Mouse (Mus musculus) embryo, embryonic 9.5 days (tissue): ENCODE measurements around the gene Enox1.
A peak's percentile ranks its signal among the peaks of the same experiment; 100 is the strongest.

ENCODE experiments used
- DNase-seq: peaks from one replicate; pipeline ENCODE4 v3.0.0-alpha.2; 2017; ENCODE audit errors: extremely low spot score

The Enox1 gene

DNA sequence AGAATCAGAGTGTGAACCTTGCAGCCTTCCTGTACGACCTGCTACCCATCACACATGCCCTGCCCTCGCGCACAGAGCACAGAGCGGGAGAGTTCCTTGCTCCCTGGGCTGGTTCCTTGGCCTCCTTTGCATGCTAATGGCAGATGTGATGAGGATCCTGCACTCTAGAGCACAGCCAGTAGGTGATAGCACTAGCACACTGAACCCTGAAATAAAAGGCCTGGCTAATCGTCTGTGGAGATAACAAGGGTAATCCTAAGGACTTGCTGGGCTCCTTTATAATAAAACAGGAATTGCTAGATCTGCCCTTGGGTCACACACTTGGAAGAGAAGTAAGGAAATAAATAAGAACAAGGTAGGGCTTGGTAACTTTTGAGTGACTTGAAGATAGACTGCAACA is 215.4 kb downstream of the Enox1 start:
- DNase-seq: no peak

DNA sequence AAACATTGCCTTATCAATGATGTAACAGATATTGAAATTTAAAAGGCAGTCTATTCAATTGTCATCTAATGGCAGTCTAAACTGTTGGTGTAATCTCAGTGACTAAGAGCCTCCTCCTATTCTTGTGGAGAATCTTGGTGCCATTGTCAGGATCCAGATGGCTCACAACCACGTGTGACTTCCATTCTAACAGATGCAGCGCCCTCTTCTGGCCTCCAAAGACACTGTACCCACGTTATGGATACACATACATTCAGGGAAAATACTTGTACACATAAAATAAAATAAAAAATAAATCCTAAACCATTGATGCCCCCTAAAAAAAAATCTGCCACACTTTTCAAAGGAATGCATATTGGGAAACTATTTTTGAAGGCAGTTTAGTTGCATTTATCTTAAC is 216.6 kb downstream of the Enox1 start:
- no peak for DNase-seq

DNA sequence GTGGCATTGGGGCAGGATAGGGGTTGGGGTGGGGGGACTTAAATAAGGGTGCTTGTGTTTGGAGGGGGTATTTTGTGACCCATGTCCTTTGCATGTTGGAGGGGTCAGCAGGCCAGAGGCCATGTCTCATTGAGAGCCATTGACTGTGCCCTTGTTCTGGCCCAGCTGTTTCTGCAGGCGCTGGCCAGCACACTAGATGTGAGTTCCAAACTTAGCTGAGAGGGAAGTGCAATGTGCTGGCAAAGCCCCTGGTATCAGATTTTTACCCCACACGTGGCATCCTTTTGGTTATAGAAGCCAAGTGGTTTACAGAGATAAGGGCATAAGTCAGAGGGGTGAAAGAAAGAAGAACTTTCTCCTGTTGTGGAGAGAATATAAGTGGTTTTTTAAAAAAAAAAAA is 218.5 kb downstream of the Enox1 start:
- no peak for DNase-seq

DNA sequence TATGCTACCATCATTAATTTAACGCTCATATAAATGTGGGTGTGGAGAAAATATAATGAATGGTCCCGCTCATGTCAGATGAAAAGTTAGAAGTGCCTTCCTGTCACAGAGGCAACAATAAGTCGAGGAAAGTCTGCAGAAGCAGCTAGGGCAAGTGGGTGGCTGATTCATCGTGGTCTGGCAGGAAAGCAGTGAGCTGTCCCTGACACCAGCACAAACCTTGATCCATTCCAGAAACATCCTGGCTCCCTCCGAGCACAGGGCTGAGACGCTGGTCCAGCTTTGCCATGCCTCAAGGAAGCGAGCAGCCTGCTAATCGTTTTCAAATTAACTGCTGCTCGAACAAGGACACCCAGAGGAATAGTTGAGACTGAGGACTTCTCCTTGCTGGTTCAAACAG is 219.1 kb downstream of the Enox1 start:
- DNase-seq: no peak

DNA sequence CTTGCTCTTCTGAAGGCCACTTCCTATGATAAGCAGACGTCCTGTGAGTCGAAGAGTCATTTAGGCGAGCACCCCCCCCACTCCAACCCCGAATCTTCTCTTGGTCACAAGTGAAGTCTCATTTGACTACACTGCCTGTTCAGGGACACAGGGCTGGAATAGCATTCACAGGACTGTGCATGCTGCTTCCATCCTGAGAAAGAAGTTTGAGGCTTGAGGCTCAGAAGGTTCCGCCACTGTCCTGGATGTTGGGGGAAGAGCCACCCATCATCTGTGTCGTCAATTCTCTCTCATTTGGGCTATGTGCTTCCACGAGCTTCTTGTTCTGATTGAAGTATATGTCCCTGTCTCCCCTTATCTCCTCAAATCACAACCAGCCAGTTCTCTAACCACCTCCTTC is 220.2 kb downstream of the Enox1 start:
- DNase-seq: no peak

DNA sequence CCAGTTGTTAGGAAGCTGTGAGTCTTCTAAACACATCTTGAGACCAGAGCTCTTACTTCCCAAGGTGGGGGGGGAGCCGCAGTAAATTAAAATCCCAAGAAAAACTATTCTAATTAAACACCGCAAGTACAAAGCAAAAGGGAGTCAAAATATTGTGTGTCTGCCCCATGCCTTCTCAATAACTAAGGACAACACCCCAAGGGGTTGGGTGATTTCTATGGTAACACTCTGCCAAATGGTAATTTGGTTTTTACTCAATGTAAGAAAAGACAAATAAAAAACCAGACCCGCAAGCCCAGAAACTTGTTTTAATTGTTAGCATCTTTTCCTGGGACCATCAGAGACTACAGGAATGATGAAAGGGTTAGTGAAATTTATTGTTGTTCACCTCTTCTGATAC is 220.9 kb downstream of the Enox1 start:
- no peak for DNase-seq

DNA sequence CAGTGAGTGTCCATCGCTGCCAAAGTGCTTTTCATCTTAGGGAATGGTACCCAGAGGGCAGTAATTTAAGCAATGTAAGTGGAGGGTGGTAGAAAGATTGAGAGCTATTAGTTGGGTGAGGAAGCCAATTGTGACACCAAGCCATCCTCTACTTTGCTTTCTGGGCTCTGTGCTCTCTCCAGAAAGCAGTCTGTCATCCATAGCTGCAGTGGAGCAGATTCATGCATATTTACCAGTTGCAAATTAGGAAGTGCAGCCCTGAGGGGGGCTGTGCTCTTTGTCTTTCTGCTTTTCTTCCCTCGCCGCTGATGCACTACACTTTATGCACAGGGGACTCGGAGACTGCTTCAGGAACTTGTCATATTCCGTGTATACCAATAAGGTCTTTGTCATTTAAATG is 221.3 kb downstream of the Enox1 start:
- no peak for DNase-seq

DNA sequence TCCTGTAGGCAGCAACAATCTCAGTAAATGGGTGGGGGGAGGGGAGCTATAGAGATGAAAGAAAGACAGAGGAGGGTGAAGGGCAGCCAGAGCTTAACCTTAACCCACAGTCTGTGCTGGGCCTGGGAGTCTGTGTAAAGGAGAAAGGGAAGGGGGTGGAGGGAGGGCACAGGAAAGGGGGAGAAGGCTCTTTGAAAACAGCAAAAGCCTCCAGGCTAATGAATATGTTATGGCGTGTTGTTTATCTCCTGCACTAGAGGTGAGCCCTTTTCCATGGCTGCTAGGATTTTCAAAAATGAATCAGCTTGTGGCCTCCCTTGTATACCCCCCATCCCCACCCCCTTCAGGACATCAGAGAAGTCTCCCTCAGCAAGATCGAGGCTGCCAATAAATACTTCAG is 225.0 kb downstream of the Enox1 start:
- DNase-seq: peak; percentile 42

DNA sequence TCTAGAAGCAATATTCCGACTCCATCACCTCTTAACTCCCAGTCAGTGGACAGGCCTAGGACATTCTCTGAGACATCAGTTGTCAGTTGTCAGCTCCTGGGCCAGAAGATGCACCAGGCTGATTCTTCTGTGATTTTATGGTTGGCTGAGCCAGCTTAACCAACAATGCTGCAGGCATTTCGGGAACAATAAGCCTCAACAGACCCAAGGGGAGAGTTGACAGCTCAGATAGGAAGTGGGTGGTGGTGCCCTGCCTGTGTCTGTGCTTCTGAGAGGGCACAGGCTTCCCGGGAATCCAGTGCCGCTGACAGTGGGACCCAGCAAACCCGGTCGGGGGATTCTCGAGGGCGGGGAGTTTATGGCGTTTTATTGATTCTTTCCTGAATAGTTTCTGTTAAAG is 229.1 kb downstream of the Enox1 start:
- DNase-seq: no peak

DNA sequence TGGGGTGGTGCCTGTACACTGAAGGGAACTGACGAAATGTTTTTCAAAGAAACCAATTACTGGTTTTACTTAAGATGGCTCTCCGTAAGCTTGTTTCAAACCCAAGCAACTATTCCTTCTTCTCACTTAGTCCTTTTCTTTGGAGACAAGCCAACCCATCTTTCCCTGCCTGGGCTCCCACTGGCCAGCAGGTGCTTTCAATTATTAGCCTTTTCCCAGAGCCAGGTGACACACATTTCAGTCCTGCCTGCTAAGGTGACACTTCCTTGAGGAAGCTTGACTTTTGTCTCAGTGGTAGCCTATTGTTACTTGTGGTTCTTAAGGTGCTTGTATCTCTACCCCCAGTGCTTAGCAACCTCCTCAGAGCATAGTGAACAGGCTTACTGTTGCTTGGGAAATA is 231.3 kb downstream of the Enox1 start:
- DNase-seq: no peak

DNA sequence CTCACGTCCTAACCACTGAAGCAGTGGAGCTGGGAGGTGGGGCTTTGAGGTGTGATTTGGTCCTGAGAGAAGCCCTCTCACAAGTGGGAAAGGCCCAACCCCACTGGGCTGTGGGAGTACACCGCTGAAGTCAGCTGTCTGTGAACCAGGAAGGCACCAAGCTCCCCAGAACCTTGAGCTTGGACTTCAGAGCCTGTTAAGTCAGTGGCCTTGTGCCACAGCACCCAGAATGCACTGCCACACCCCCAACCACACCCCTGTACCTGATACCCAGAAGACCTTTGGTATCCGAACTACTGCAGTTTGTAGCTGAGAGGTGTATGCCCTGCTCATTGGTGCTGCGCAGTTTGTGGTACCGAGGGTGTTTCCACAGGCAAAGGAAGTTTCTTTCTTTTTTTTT is 232.7 kb downstream of the Enox1 start:
- no peak for DNase-seq

DNA sequence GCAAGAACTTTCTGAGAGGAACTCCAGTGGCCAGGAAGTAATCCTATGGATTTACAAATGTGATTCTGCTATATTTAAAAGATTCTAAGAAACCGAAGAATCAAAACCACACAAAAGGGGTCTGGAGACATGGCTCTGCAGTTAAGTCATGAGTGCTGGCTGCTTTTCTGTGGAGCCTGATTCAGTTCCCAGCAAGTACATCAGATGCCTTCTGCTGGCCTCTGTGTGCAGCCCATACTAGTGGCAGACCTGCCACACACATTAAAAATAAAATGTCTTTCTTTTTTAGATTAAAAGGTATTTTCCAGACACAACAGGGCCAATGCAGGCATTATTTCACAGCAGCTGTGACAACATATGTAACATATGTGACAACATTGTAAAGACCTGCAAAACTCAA is 235.9 kb downstream of the Enox1 start:
- no peak for DNase-seq

DNA sequence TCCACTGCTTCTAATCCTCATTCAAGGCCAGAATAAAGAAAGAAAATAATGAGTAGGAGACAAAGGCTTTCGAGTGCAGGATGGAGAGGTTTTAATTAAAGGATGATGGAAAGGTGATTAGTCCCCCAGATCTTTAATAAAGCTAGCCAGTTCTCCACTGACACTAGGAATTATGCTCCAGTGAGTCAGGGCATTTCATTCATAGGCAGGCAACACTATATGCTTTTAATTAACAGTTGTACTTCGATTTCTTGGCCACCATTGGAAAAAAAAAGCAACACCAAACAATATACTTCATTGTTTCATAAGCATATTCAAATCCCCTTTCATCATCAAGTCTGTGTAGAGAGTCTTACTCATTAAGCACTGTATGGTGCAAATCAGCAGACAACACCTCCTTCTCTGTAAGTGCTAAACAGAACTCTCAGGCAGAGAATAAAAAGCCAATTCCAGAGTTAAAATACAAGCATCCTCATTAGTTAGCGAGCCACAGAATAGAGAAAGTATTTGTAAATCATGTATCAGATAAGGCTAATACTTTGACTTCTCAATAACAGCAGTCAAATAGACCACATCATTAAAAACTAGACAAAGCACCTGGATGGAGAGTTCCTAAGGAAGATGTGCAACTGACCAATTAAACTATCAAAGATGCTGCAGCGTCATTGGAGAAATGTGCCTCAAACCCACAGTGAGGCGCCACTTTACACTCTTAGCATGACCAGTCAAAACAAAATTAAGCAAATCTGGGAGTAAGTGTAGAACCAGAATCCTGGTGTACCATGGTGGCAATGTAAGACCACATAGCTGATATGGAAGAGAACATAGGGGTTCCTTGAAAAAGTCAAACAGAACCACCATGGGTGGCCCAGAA is 249.9 kb downstream of the Enox1 start:
- DNase-seq: no peak

DNA sequence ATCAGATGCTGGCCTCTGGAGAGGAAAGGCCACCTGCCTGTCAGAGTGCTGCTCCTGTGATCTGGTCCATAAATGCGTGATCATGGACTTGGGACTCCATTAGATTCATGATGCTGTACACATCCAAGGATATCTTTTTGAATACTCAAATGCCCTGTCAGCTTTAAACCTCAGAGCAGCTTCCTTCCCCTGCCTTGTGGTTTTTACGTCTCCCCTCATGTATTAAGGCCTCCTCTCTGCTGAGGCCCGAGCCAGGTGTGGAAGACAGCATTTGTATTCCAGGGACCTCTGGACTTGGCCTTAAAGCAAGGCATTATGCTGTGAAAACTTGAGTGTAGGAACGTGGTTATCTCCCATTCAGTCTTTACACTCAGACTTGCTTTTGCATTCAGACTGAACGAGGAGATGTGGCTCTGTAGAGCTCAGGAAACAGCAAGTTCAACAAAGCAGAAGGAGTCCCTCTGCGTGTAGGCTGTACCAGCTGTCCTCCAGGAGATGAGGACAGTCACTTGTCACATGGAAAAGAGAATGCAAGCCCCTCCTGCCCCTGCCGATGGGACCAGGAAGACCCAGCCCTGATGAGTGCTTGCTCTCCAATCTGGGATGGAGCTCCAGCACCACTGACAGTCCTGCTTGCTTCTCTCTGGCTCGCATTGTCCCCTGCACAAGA is 252.8 kb downstream of the Enox1 start:
- no peak for DNase-seq

DNA sequence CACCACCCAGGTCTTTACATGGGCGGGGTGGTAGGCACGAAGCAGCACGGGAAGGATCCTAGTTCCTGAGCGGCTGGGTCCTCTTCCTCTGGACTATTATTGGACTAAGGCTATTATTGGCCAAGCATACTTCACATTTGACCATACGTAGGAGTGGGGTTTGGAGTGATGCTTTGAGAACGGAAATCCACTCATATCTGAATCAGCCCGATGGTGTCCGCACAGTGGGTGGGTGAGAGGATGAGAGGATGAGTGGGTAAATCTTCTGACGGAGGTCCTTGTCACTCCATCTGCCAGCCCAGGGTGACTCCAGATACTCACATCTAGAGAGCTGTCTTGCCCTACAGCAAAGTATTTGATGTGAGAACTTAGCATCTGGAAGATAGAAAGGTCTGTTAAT is 253.8 kb downstream of the Enox1 start:
- no peak for DNase-seq

DNA sequence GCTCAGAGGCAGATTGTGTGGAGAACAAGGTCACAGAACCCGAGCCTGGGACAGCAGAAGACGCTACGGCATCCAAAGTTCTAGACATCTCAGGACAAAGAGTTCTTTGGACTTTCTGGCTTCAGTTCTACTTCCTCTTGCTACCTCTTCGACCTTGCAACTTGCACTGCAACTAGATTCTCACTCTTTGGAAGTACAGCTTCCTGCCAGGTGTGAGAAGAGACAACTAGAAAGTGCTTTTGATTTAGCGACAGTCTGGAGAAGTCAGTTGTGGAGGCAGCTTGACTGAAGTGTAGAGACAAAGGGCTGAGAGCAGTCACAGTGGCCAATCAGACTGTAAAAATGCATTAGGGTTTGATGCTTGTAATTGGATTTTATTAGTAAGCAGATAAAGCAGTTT is 256.5 kb downstream of the Enox1 start:
- no peak for DNase-seq

DNA sequence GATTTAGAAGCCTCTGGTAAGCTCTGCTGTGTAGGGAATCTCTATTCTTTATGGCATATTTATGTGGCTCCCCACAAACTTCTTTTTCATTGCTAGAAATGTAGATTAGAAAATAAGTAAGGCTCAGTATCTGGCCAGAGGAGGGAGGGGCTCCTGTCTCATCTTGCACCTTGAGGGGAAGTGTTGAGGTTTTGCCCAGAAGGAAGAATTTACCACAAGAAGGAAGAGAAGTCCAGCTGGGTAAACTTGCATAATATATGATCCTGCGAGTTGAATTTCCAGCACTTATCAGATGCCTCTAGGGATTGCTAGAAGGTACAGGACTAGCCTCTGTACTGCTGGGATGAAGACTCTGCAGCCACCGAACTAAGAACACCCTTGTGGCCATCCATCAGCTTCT is 259.8 kb downstream of the Enox1 start:
- no peak for DNase-seq

DNA sequence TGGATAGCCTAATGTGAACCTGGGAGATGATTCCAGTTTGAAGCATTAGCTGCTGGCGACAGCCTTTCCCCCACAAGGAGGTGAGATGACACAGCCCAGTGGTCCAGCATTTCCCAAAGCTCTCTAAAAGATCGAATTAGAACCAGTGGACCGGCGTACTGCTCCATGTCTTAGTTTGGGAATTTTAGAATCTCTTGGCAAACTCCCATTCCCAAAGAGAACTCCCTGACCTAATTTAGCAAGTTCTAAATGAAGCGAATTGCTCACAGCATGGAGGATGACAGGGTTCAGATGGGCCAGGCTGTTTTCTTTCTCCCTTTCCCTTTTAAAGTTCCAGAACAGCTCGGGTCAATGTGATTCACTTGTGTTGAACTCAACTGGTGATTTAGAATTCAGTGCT is 264.5 kb downstream of the Enox1 start:
- no peak for DNase-seq

DNA sequence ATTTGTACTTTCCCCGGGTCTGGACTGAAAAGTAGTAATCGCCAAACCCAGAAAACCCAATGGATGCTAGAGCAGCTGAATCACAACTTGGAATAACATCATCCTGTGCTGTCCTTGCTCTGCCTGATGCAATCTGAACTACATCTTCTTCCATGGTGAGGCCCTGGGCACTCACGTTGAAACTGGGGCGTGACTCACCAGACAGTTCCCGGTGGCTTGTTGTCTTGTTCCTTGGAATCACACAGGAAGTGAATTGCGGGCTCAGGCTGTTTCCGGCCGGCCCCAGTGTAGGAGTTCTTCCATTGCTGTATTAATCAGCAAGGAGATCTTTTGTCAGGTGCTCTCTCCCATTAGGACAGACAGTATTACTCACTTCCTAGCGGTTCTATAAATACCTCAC is 266.6 kb downstream of the Enox1 start:
- DNase-seq: no peak

DNA sequence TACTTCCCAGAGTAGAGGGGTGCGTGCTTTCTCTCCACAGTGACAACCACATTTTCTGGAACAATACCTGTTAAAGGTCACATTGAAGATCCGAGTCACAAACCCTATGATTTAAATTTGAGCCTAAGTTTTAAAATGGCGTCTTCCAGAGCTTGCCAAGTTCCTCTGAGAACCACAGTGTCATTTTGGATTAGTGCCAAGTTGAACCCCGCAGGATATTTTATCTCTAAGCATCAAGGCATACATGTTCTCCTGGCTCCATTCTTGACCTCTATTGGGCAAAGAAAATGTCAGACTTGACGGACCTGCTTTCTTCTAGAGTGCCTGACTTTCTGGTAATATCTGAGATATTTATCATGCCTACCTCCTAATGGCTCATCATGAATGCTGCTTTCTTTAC is 282.9 kb downstream of the Enox1 start:
- DNase-seq: no peak

DNA sequence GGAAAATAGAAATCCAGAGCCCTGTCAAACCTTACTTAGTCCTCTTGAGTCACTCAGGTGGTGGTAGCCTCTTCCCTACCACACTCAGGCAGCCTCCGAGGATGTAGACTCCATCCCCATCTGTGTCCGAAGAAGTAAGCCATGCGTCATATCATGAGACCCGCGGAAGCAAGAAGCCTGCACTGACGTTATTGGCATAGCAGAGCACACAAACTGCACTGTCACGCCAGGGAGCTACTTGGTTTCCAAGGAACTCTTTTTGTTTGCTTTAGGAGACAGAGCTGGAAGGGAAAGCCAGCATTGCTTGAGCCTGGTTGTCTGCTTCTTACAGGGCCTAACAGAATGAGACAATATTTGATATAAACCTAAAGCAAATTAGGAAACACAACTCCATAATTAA is 284.2 kb downstream of the Enox1 start:
- no peak for DNase-seq

DNA sequence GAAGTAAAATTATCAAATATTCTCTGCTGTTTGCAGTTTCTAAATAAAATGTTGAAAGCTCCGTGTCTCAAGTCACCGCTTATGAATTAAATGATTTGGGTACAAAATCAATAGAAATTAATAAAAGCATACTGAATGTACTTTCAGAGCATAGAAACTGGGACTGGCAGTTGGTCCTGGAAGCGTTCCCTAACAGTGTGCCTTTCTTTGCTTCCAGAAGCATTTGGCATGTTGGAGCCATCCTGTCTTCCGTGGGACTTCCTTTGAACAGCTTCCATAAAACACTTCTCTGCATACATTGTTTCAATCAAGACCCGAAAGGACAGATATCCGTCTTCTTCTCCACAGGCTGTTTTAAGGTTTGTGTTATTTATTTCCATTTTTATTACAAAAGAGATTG is 285.0 kb downstream of the Enox1 start:
- DNase-seq: no peak

DNA sequence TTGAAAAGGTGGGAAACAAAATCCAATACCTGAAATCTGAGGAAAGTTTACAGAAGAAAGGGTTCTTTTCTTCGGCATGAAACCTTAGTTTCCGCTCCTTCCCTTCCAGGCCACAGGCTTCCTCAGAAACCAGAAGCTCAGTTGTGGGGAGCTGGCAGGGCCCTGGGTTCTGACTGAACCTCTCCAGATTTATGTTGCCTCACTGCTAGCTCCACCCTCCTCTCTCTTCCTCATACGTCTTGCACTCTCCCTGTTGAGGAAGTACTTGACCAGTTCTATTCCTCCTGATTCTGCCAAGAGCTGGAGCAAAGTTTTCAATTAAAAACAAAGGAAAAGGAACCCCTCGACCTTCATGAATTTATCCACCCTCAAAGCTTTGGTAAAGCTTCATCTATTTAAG is 291.4 kb downstream of the Enox1 start:
- DNase-seq: no peak

DNA sequence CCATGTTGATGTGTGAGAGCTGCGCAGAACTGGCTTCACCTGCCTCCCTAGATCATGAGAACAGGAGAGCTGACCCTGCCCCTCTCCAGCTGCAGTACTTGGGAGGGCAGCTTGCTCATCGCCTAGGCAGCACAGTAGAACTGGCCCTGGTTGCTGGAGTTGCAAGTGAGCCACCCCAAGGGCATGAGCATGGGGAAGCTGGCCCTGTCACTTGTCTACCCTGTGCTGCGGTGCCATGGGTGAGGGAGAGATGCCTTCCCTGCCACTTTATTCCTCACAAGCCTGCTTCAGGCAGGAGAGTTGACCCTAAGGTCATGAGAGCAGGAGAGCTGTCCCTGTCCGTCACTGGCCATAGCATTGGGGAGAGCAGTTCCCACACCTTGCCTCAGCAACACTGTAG is 295.4 kb downstream of the Enox1 start:
- no peak for DNase-seq
